Mouse (Mus musculus): ENCODE data around the gene Zscan18. TPM values are rescaled to one million over a fixed set of nuclear protein-coding genes. Genes with fewer than 3 reads are reported as not detected.
A peak's percentile ranks its signal among the peaks of the same experiment; 100 is the strongest.

Zscan18 gene
- 0.04 TPM in 1 of 2 replicates, not detected in the other for polyA plus RNA-seq (2012)

GRCm38 (mm10) chr7:12802866-12803726 lies at the start of gene Zscan18:
Zscan18 (minus strand) TSS chr7:12803635.
- Histone ChIP-seq H3K4me1 (ENCODE audit: control insufficient read depth) (peaks cover 10% of the 10 kb centered on the region), H3K4me3 (replicated peaks) (peak within 1 kb of the TSS; percentile 57)
- TF ChIP-seq TAL1 (IDR thresholded peaks at IDR 0.05; ENCODE audit: low read length) (no peak), GATA1 (IDR thresholded peaks at IDR 0.05; ENCODE audit: low read length) (no peak)

DNA sequence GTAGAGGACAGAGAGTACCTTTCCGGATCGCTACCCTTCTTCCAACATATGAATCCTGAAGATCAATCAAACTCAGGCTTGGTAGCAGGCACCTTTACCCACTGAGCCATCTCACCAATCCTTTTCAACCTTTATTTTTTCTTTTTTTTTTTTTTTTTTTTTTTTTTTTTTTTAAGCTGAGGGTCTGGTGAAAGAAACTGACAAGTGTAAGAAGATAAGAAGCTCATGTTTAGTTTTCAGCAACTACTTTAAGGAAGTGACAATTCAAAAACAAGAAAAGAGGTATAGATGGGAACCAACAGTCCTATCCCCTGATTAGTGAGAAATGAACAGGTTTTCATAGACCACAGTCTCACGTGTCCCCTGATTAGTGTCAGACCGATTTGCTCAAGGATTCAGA lies 32.3 kb upstream of the Zscan18 start:
- H3K36me3 ChIP-seq (ENCODE audit: control insufficient read depth), result peaks cover 45% of the 10 kb centered on the region
- peak overlapping the region; percentile 69 for H3K4me3 ChIP-seq (replicated peaks)
- peaks cover 26% of the 10 kb centered on the region for H3K4me1 ChIP-seq (ENCODE audit: control insufficient read depth)
- peaks cover 10% of the 10 kb centered on the region for H3K9me3 ChIP-seq (ENCODE audit: control insufficient read depth, low read length)
- no peaks in the 10 kb centered on the region for H3K27me3 ChIP-seq (ENCODE audit: control insufficient read depth)
- no peak for TF ChIP-seq TAL1 (IDR thresholded peaks at IDR 0.05; ENCODE audit: low read length)
- no peak for TF ChIP-seq GATA1 (IDR thresholded peaks at IDR 0.05; ENCODE audit: low read length)

More at GRCm38 (mm10) chr7:12802866-12803726, at the start of gene Zscan18:
- Histone ChIP-seq H3K27me3 (ENCODE audit: control insufficient read depth) (no peaks in the 10 kb centered on the region), H3K36me3 (ENCODE audit: control insufficient read depth) (peaks cover 7% of the 10 kb centered on the region), H3K9me3 (ENCODE audit: control insufficient read depth, low read length) (0 out of 2 replicates have a peak, but pooled peaks cover 2% of the 10 kb centered on the region)

DNA sequence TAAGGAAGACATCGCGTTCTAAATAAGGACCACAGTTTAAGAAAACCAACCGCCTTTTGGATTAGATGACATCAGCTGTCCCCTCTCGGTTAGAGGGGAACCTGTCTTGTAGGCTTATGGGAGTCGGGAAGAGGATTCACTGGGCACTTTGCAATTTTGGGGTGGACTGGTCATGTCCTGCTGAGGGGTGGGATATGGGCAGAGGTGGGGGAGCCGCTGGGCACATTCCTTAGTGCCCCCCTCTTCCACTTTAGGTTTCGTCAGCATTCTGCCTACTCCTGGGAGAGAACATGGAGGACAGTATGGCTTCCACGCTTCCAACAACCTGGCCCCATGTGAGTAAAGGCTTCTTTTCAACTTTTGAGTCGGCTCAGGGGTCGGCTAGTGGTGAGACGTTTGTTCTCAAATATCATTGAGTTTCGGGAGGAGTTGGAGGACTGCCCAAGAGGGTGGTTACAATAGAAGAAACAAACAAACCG lies 31.8 kb upstream of the Zscan18 start:
- peak overlapping the region; percentile 69 for H3K4me3 ChIP-seq (replicated peaks)
- peaks cover 8% of the 10 kb centered on the region for H3K9me3 ChIP-seq (ENCODE audit: control insufficient read depth, low read length)
- H3K27me3 ChIP-seq (ENCODE audit: control insufficient read depth), result no peaks in the 10 kb centered on the region
- no peak for TF ChIP-seq TAL1 (IDR thresholded peaks at IDR 0.05; ENCODE audit: low read length)
- TF ChIP-seq GATA1 (IDR thresholded peaks at IDR 0.05; ENCODE audit: low read length), result no peak
- peaks cover 26% of the 10 kb centered on the region for H3K4me1 ChIP-seq (ENCODE audit: control insufficient read depth)
- peaks cover 40% of the 10 kb centered on the region for H3K36me3 ChIP-seq (ENCODE audit: control insufficient read depth)

DNA sequence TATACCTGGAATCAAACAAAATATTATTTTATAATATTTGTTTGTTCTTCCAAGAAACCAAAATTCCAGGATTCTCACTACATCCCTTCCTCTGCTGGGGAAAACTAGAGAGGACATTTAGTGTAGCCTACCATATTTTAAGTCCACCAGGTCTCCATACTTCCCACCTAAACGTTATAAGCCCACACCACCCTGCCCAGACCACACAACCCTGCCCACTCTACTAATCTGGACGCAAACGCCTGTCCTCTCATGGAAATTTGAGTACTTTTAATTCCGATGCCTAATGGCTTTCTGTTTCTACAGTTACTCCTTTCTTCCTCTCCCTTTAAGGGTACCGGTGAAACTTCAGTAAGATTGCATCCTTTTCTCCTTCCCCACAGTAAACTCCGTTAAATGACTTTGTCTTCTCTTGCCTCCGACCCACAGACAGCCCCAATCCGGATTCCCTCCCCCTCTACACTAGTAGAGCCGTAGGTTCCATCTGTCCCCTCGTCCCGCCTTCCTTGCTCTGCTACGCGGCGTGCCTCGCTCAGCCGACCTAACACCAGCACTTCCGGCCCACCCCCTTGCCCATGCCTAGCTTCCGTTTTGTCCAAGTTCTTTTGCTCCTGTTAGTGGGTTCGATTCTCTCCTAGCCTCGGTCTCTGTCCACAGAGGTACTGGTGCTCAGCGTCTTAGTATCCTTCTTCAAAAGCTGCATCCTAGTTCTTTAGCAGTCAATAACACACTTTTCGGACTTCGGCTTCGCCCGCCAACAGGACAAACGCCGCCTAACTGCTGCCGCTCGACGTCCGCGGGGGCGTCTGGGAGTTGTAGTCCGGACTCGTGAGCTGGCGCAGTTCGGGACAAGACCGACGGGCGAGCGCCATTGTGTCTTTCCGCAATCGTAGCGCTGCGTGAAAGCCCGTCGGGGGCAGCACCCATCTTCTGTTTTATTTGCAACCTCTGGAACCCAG lies 31.0 kb upstream of the Zscan18 start, which contains the start of gene Zfp110:
Gene Zfp110 (plus strand): TSS at position 600 of the 959 bp plus-strand sequence.
- TF ChIP-seq TAL1 (IDR thresholded peaks at IDR 0.05; ENCODE audit: low read length) (no peak), GATA1 (IDR thresholded peaks at IDR 0.05; ENCODE audit: low read length) (no peak)
- Histone ChIP-seq H3K27me3 (ENCODE audit: control insufficient read depth) (no peaks in the 10 kb centered on the region), H3K36me3 (ENCODE audit: control insufficient read depth) (peaks cover 33% of the 10 kb centered on the region), H3K4me3 (replicated peaks) (peak within 1 kb of the TSS; percentile 69), H3K4me1 (ENCODE audit: control insufficient read depth) (peaks cover 26% of the 10 kb centered on the region), H3K9me3 (ENCODE audit: control insufficient read depth, low read length) (peaks cover 2% of the 10 kb centered on the region; the same call in 1 of the 2 replicates)

GRCm38 (mm10) chr7:12818521-12819295 lies 15.3 kb upstream of the Zscan18 start, which contains the start of gene Zfp329:
Zfp329 (minus strand) TSS chr7:12818858.
- no peaks in the 10 kb centered on the region for H3K36me3 ChIP-seq (ENCODE audit: control insufficient read depth)
- H3K4me1 ChIP-seq (ENCODE audit: control insufficient read depth), result peaks cover 14% of the 10 kb centered on the region
- TF ChIP-seq TAL1 (IDR thresholded peaks at IDR 0.05; ENCODE audit: low read length) (no peak), GATA1 (IDR thresholded peaks at IDR 0.05; ENCODE audit: low read length) (no peak)
- peaks cover 8% of the 10 kb centered on the region for H3K9me3 ChIP-seq (ENCODE audit: control insufficient read depth, low read length)
- H3K27me3 ChIP-seq (ENCODE audit: control insufficient read depth), result no peaks in the 10 kb centered on the region
- peak within 1 kb of the TSS; percentile 70 for H3K4me3 ChIP-seq (replicated peaks)

DNA sequence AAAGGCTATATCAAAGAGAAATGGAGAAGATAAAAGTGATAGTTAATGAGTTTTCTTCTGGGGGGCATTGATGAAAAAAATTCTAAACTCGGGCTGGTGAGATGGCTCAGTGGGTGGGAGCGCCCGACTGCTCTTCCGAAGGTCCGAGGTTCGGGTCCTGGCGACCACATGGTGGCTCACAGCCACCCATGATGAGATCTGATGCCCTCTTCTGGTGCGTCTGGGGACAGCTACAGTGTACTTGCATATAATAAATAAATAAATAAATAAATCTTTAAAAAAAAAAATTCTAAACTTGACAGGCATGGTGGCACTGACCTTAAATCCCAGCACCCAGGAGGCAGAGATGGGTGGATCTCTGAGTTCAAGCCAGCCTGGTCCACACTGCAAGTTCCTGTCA lies 12.1 kb upstream of the Zscan18 start:
- Histone ChIP-seq H3K4me1 (ENCODE audit: control insufficient read depth) (peaks cover 14% of the 10 kb centered on the region), H3K4me3 (replicated peaks) (no peak overlapping the region), H3K27me3 (ENCODE audit: control insufficient read depth) (no peaks in the 10 kb centered on the region), H3K9me3 (ENCODE audit: control insufficient read depth, low read length) (peaks cover 18% of the 10 kb centered on the region), H3K36me3 (ENCODE audit: control insufficient read depth) (peaks cover 13% of the 10 kb centered on the region)
- TF ChIP-seq GATA1 (IDR thresholded peaks at IDR 0.05; ENCODE audit: low read length) (no peak), TAL1 (IDR thresholded peaks at IDR 0.05; ENCODE audit: low read length) (no peak)

DNA sequence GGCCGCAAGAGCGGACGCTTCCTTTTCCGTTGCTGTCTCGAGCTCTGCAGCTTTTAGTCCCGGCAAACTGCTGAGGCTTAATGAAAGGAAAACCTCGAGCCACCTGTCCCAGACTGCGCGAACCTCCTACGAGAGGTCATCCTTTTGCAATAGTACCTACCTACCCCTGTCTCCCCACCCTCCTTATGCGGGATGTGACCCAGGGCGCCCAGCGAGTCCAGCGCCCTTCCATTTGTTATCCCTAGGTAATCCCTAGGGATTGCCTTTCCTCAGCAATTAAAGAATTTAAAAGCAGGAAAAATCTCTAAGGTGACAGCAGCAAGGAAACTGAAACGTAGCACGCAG lies 264 bp upstream of the Zscan18 start:
- H3K27me3 ChIP-seq (ENCODE audit: control insufficient read depth), result no peaks in the 10 kb centered on the region
- no peak for TF ChIP-seq TAL1 (IDR thresholded peaks at IDR 0.05; ENCODE audit: low read length)
- TF ChIP-seq GATA1 (IDR thresholded peaks at IDR 0.05; ENCODE audit: low read length), result no peak
- no peaks in the 10 kb centered on the region for H3K9me3 ChIP-seq (ENCODE audit: control insufficient read depth, low read length)
- H3K36me3 ChIP-seq (ENCODE audit: control insufficient read depth), result peaks cover 12% of the 10 kb centered on the region
- H3K4me1 ChIP-seq (ENCODE audit: control insufficient read depth), result peaks cover 10% of the 10 kb centered on the region
- peak overlapping the region; percentile 57 for H3K4me3 ChIP-seq (replicated peaks)

DNA sequence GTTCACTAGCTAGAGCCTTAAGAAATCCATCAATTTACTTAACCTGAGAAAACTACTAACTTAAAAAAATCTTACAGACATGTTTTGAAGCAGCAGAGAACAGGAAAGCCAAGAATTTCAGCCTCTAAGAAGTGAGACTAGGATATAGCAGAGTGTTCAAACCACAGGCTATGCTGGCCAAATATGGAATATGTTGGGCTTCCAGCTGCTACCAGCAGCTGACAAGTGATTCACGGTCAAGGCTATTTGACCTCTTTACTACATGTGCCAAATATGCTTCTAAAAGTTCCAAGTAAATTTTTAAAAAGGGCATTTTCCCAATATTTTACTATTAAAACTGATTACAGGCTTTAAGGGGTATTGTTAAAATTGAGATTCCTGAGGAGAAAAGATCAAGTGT lies 3.9 kb downstream of the Zscan18 start:
- Histone ChIP-seq H3K4me1 (ENCODE audit: control insufficient read depth) (peaks cover 10% of the 10 kb centered on the region), H3K27me3 (ENCODE audit: control insufficient read depth) (no peaks in the 10 kb centered on the region), H3K36me3 (ENCODE audit: control insufficient read depth) (no peaks in the 10 kb centered on the region), H3K4me3 (replicated peaks) (no peak overlapping the region), H3K9me3 (ENCODE audit: control insufficient read depth, low read length) (peaks cover 5% of the 10 kb centered on the region)
- TF ChIP-seq TAL1 (IDR thresholded peaks at IDR 0.05; ENCODE audit: low read length), result no peak
- TF ChIP-seq GATA1 (IDR thresholded peaks at IDR 0.05; ENCODE audit: low read length), result no peak
